ENCODE assay signal across 30 mouse cellular contexts in genomic region chr10:21200761-21201160, GRCm38 (mm10). TPM values are rescaled to one million over a fixed set of nuclear protein-coding genes. Genes with fewer than 3 reads are reported as not detected.
A peak's percentile ranks its signal among the peaks of the same experiment; 100 is the strongest.
DNase-seq lines count a peak whose midpoint lies in the region; ATAC-seq lines count a peak whose summit lies in the region.
"Had no signal": no experiment of that assay in that cellular context is flagged by ENCODE, and none has a peak within 500 bp of the region (broad histone marks: within the 10 kb centered on the region; RNA-seq: fewer than 3 reads in every experiment).

No protein-coding gene starts in this region.

- H3K4me1 ChIP-seq in midbrain, embryonic 11.5 days (ENCODE audit: control insufficient read depth, insufficient read depth, low read length), result no peaks in the 10 kb centered on the region
- no peaks in the 10 kb centered on the region for H3K4me1 ChIP-seq in midbrain, embryonic 14.5 days (ENCODE audit: control insufficient read depth, insufficient read depth, low read length)
- H3K4me1 ChIP-seq in midbrain, embryonic 13.5 days (replicated peaks), result no peaks in the 10 kb centered on the region
- H3K4me1 ChIP-seq: hindbrain, embryonic 13.5 days; lung, embryonic 15.5 days; midbrain, embryonic 15.5 days had no signal

- no peak overlapping the region for H3K27ac ChIP-seq in midbrain, embryonic 11.5 days (ENCODE audit: low read depth, low read length)
- no peak overlapping the region for H3K27ac ChIP-seq in midbrain, embryonic 14.5 days (replicated peaks; ENCODE audit: low read depth, low read length)
- H3K27ac ChIP-seq in midbrain, embryonic 13.5 days, result no peak overlapping the region
- H3K27ac ChIP-seq: embryonic facial prominence, embryonic 15.5 days; forebrain, embryonic 13.5 days; hindbrain, embryonic 13.5 days; kidney, embryonic 15.5 days; layer of hippocampus, adult 2 months; left cerebral cortex, adult 2 months; limb, embryonic 12.5 days; liver, embryonic 15.5 days; lung, embryonic 15.5 days; midbrain, embryonic 15.5 days had no signal

- WGBS in midbrain, embryonic 11.5 days, result 90% methylated on average over 7 of the region's 7 CpGs
- WGBS in midbrain, embryonic 14.5 days, result 86% methylated on average over 7 of the region's 7 CpGs
- 84% methylated on average over 7 of the region's 7 CpGs for WGBS in midbrain, embryonic 13.5 days

- H3K9me3 ChIP-seq in midbrain, embryonic 11.5 days (ENCODE audit: control insufficient read depth, low read length), result no peaks in the 10 kb centered on the region
- H3K9me3 ChIP-seq in midbrain, embryonic 14.5 days (ENCODE audit: control insufficient read depth, low read length), result no peaks in the 10 kb centered on the region
- H3K9me3 ChIP-seq in midbrain, embryonic 13.5 days, result no peaks in the 10 kb centered on the region
- H3K9me3 ChIP-seq: embryonic facial prominence, embryonic 15.5 days; forebrain, embryonic 13.5 days; G1E; hindbrain, embryonic 13.5 days; kidney, embryonic 15.5 days; liver, embryonic 15.5 days; lung, embryonic 15.5 days; megakaryocyte, embryonic 14.5 days; midbrain, embryonic 15.5 days had no signal

- H3K27me3 ChIP-seq in midbrain, embryonic 11.5 days (ENCODE audit: control insufficient read depth, insufficient read depth, low read length), result no peaks in the 10 kb centered on the region
- H3K27me3 ChIP-seq in midbrain, embryonic 14.5 days (ENCODE audit: control insufficient read depth, insufficient read depth, low read length), result no peaks in the 10 kb centered on the region
- H3K27me3 ChIP-seq in midbrain, embryonic 13.5 days, result no peaks in the 10 kb centered on the region
- H3K27me3 ChIP-seq: embryonic facial prominence, embryonic 15.5 days; forebrain, embryonic 13.5 days; heart, embryonic 12.5 days; hindbrain, embryonic 13.5 days; kidney, embryonic 15.5 days; limb, embryonic 12.5 days; liver, embryonic 15.5 days; lung, embryonic 15.5 days; megakaryocyte, embryonic 14.5 days; midbrain, embryonic 15.5 days; Patski had no signal

- no peak overlapping the region for H3K4me2 ChIP-seq in midbrain, embryonic 11.5 days
- no peak overlapping the region for H3K4me2 ChIP-seq in midbrain, embryonic 14.5 days (ENCODE audit: low read length)
- no peak overlapping the region for H3K4me2 ChIP-seq in midbrain, embryonic 13.5 days (replicated peaks)
- H3K4me2 ChIP-seq: embryonic facial prominence, embryonic 15.5 days; forebrain, embryonic 13.5 days; heart, embryonic 12.5 days; hindbrain, embryonic 13.5 days; kidney, embryonic 15.5 days; limb, embryonic 12.5 days; liver, embryonic 15.5 days; lung, embryonic 15.5 days; midbrain, embryonic 15.5 days had no signal

- peak; percentile 28 for DNase-seq in midbrain, embryonic 11.5 days (ENCODE audit: low spot score, missing footprints)
- no peak for DNase-seq in midbrain, embryonic 14.5 days
- no peak for DNase-seq in urinary bladder, postnatal 10 days (ENCODE audit: low spot score)
- DNase-seq: adrenal gland, postnatal 14 days; cerebellum, adult 11-12 months; cerebellum, postnatal 10 days; gastrocnemius, postnatal 14 days; heart, adult 18-20 months; heart, postnatal 4 days; kidney, adult 18-20 months; kidney, postnatal 25 days; right cerebral cortex, adult 18-20 months had no signal

- H3K36me3 ChIP-seq in midbrain, embryonic 11.5 days (ENCODE audit: control insufficient read depth, insufficient read depth, low read length), result no peaks in the 10 kb centered on the region
- no peaks in the 10 kb centered on the region for H3K36me3 ChIP-seq in midbrain, embryonic 14.5 days (ENCODE audit: control insufficient read depth, insufficient read depth, low read length)
- no peaks in the 10 kb centered on the region for H3K36me3 ChIP-seq in midbrain, embryonic 13.5 days
- H3K36me3 ChIP-seq: embryonic facial prominence, embryonic 15.5 days; G1E; heart, embryonic 12.5 days; hindbrain, embryonic 13.5 days; kidney, embryonic 15.5 days; limb, embryonic 12.5 days; liver, embryonic 15.5 days; lung, embryonic 15.5 days; midbrain, embryonic 15.5 days had no signal

- H3K4me3 ChIP-seq in midbrain, embryonic 11.5 days (ENCODE audit: low read depth, low read length), result no peak overlapping the region
- H3K4me3 ChIP-seq in midbrain, embryonic 14.5 days (replicated peaks; ENCODE audit: low read depth, low read length), result no peak overlapping the region
- H3K4me3 ChIP-seq in midbrain, embryonic 13.5 days (replicated peaks), result no peak overlapping the region
- H3K4me3 ChIP-seq: embryonic facial prominence, embryonic 15.5 days; forebrain, embryonic 13.5 days; heart, embryonic 12.5 days; hindbrain, embryonic 13.5 days; kidney, embryonic 15.5 days; layer of hippocampus, adult 2 months; left cerebral cortex, adult 2 months; limb, embryonic 12.5 days; liver, embryonic 15.5 days; lung, embryonic 15.5 days; megakaryocyte, embryonic 14.5 days; midbrain, embryonic 15.5 days had no signal

- no peak for ATAC-seq in midbrain, embryonic 11.5 days (ENCODE audit: low FRiP score)
- no peak for ATAC-seq in midbrain, embryonic 14.5 days (ENCODE audit: low FRiP score, low TSS enrichment)
- ATAC-seq in CD4-positive, CD25-positive, alpha-beta regulatory T cell, adult 4 months, result peak; percentile 45
- ATAC-seq in common myeloid progenitor, adult 5-6 weeks (replicated peaks; ENCODE audit: low read depth, poor library complexity, severe bottlenecking), result peak; percentile 10; the same call in 1 of the 2 replicates
- ATAC-seq in megakaryocyte progenitor cell, adult 5-6 weeks (replicated peaks; ENCODE audit: poor library complexity), result 0 out of 2 replicates have a peak, but pooled peaks have one; percentile 5
- no peak for ATAC-seq in midbrain, embryonic 13.5 days
- ATAC-seq: forebrain, embryonic 13.5 days; midbrain, embryonic 15.5 days; Patski had no signal

- no peak overlapping the region for H3K9ac ChIP-seq in midbrain, embryonic 11.5 days (ENCODE audit: low read length)
- H3K9ac ChIP-seq in midbrain, embryonic 14.5 days (replicated peaks; ENCODE audit: low read length), result no peak overlapping the region
- H3K9ac ChIP-seq in midbrain, embryonic 13.5 days (replicated peaks), result no peak overlapping the region
- H3K9ac ChIP-seq: embryonic facial prominence, embryonic 15.5 days; forebrain, embryonic 13.5 days; heart, embryonic 12.5 days; hindbrain, embryonic 13.5 days; kidney, embryonic 15.5 days; limb, embryonic 12.5 days; liver, embryonic 15.5 days; lung, embryonic 15.5 days; midbrain, embryonic 15.5 days had no signal

RNA-seq across cellular contexts. Expression of gene Myb, which starts 40.0 kb away (rescaled TPM):
- 8.5 and 9.1 TPM in 2 replicates for polyA plus RNA-seq in midbrain, embryonic 11.5 days (2014; fragmentation: Nextera tagmentation; extraction: Ambion mirVana)
- polyA plus RNA-seq in midbrain, embryonic 14.5 days (2014; fragmentation: Nextera tagmentation; extraction: Ambion mirVana), result 3.4 and 3.5 TPM in 2 replicates
- 1 to 10 TPM; 6.6 to 7.6 TPM for polyA plus RNA-seq in CD4-positive, CD25-positive, alpha-beta regulatory T cell, adult 4 months (2017; shearing (Covaris generic))
- total RNA-seq in common myeloid progenitor, adult 5-6 weeks (2017), result 415 and 490 TPM in 2 replicates
- total RNA-seq in megakaryocyte progenitor cell, adult 5-6 weeks (2015), result 681 and 848 TPM in 2 replicates
- 484 and 588 TPM in 2 replicates for total RNA-seq in megakaryocyte progenitor cell, adult 5-6 weeks (2017)
- 3.0 and 3.1 TPM in 2 replicates for polyA plus RNA-seq in midbrain, embryonic 13.5 days (2015; fragmentation: Nextera tagmentation; extraction: Ambion mirVana)

Comparison
In these comparisons a context has a peak if more than half of its experiments do, and no peak if none do; other contexts are left out.
1. ATAC-seq: peak in CD4-positive, CD25-positive, alpha-beta regulatory T cell, adult 4 months (single experiment), common myeloid progenitor, adult 5-6 weeks (single experiment) and megakaryocyte progenitor cell, adult 5-6 weeks (single experiment); none in midbrain, embryonic 11.5 days (single experiment), midbrain, embryonic 14.5 days (single experiment) and midbrain, embryonic 13.5 days (single experiment).